Mouse (Mus musculus) heart, postnatal 36 days (tissue): ENCODE measurements at regions not wholly inside any gene's neighbourhood (a gene's known extent, or its start where the extent isn't known, plus 50 kb on each side); places are given as distances from the start of the nearest gene placed in this dataset.

Experiments
- DNase-seq, 2 experiments: peaks; one replicate each; pipeline ENCODE4 v3.0.0; 2021 to 2022
- intact Hi-C: fragments of 180-260 bp; cut with DNase I; formaldehyde crosslinking; loops from one replicate; pipeline ENCODE4 v1.15.1; 2025

GRCm38 (mm10) chr9:101408116-101408515 is 156.5 kb upstream of the Ppp2r3a start:
- intact Hi-C loops: no loop called here
- DNase-seq: no peak

GRCm38 (mm10) chr9:101407141-101407540 is 155.5 kb upstream of the Ppp2r3a start:
- no peak for DNase-seq
- intact Hi-C loops: no loop called here

GRCm38 (mm10) chr9:101404441-101405081 is 153.0 kb upstream of the Ppp2r3a start:
- intact Hi-C loops: no loop called here
- no peak for DNase-seq

GRCm38 (mm10) chr9:101404034-101404433 is 152.4 kb upstream of the Ppp2r3a start:
- intact Hi-C loops: no loop called here
- no peak for DNase-seq

- no peak for DNase-seq
- intact Hi-C loops: no loop called here
Observed at GRCm38 (mm10) chr9:101402544-101403194, 151.1 kb upstream of the Ppp2r3a start.

GRCm38 (mm10) chr9:101401416-101401815 is 149.8 kb upstream of the Ppp2r3a start:
- intact Hi-C loops: no loop called here

GRCm38 (mm10) chr9:101398858-101399257 is 147.3 kb upstream of the Ppp2r3a start:
- intact Hi-C loops: loop anchor here (2.0 to 5.0 kb wide), 2 partner anchors 84 to 217 kb away; no protein-coding TSS in a partner anchor

More at GRCm38 (mm10) chr9:101401416-101401815, 149.8 kb upstream of the Ppp2r3a start:
- DNase-seq: no peak

GRCm38 (mm10) chr9:101369380-101369779 is 117.8 kb upstream of the Ppp2r3a start:
- intact Hi-C loops: no loop called here
- DNase-seq: no peak

More at GRCm38 (mm10) chr9:101398858-101399257, 147.3 kb upstream of the Ppp2r3a start:
- no peak for DNase-seq

GRCm38 (mm10) chr9:101356607-101357006 is 105.0 kb upstream of the Ppp2r3a start:
- no peak for DNase-seq
- intact Hi-C loops: no loop called here

GRCm38 (mm10) chr9:101348771-101349170 is 97.2 kb upstream of the Ppp2r3a start:
- DNase-seq: no peak
- intact Hi-C loops: no loop called here

GRCm38 (mm10) chr9:101342887-101343286 is 91.3 kb upstream of the Ppp2r3a start:
- DNase-seq: no peak
- intact Hi-C loops: no loop called here

- DNase-seq: no peak
- intact Hi-C loops: no loop called here
Observed at GRCm38 (mm10) chr9:101340796-101341465, 89.3 kb upstream of the Ppp2r3a start.

GRCm38 (mm10) chr9:101329032-101329824 is 77.6 kb upstream of the Ppp2r3a start:
- intact Hi-C loops: loop anchor here (5.0 kb wide), 2 partner anchors 348 to 1173 kb away; no protein-coding TSS in a partner anchor
- peak in 1 of 2 experiments; percentile 31 for DNase-seq

- intact Hi-C loops: loop anchor here (5.0 kb wide), 2 partner anchors 350 to 1175 kb away; no protein-coding TSS in a partner anchor
- no peak for DNase-seq
Observed at GRCm38 (mm10) chr9:101326961-101327360, 75.4 kb upstream of the Ppp2r3a start.

- DNase-seq: peak; percentile 58 to 69
Observed at GRCm38 (mm10) chr9:101314036-101314435, 62.4 kb upstream of the Ppp2r3a start.

GRCm38 (mm10) chr9:101306408-101306935 is 54.9 kb upstream of the Ppp2r3a start:
- intact Hi-C loops: no loop called here
- DNase-seq: no peak

More at GRCm38 (mm10) chr9:101314036-101314435, 62.4 kb upstream of the Ppp2r3a start:
- intact Hi-C loops: loop anchor here (2.0 to 10.0 kb wide), 7 partner anchors 68 to 1231 kb away; partner anchors contain the start of gene Ephb1

- DNase-seq: no peak
- intact Hi-C loops: no loop called here
Observed at GRCm38 (mm10) chr9:101305730-101306129, 54.1 kb upstream of the Ppp2r3a start.
